Mouse (Mus musculus) embryonic fibroblast, embryonic 13.5 days (primary cell): ENCODE data around the gene Tent5b.

Experiments
- CTCF ChIP-seq: IDR thresholded peaks from 2 replicates; pipeline ENCODE4 v1.5.1; 2011; ENCODE audit warnings: mild to moderate bottlenecking, control low read depth, low read length, moderate library complexity, borderline replicate concordance; ENCODE audit not compliant: insufficient read depth
- POLR2A ChIP-seq: IDR thresholded peaks from 2 replicates; pipeline ENCODE4 v1.6.1; 2011; ENCODE audit warnings: low read depth, mild to moderate bottlenecking, control low read depth, low read length, moderate library complexity

GRCm38 (mm10) chr4:133493895-133494294, 14.0 kb downstream of the Tent5b start:
- TF ChIP-seq CTCF (no peak), POLR2A (no peak)
